Mouse (Mus musculus): ENCODE measurements around the gene Trp63.

- TF ChIP-seq CTCF (IDR thresholded peaks at IDR 0.05; ENCODE audit: low read depth, low read length) (no peak), POLR2A (IDR thresholded peaks at IDR 0.05; ENCODE audit: borderline replicate concordance, low read depth, low read length) (no peak)
Measured at GRCm38 (mm10) chr16:25683531-25684248, at the start of gene Trp63.

All from bone marrow macrophage, adult 2 months (primary cell).